Mouse (Mus musculus) ES-CJ7 (cell line): ENCODE results near the gene Gm21304.
"Not testable (repeated sequence)": the region's sequence is repeated elsewhere in the genome, so short reads cannot be mapped to it uniquely, and the experiment has no call there.

Experiments
- DNase-seq: peaks from one replicate; pipeline ENCODE4 v3.0.0; 2011; ENCODE audit warnings: low read depth, low spot score

Gm21304 gene

DNA sequence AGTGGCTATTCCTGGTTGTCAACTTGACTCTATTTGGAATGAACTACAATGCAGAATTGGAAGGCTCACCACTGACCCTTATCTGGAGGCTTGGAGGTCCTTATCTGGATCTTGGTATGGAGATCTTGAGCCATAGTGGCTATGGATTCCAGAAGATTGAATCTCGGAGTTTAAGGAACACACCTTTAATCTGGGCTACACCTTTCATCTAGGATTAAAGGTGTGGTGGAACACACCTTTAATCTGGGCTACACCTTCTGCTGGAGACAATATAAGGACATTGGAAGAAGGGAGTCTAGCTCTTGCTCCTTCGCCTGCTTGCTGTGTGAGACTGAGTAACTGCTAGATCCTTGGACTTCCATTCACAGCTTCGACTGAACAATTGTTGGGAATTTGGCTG lies at the start of gene Gm21304:
Gene Gm21304, plus strand, starts transcription at position 301 of the 400 bp plus-strand sequence.
- not testable (repeated sequence) for DNase-seq

GRCm38 (mm10) chr10:104142687-104143086 lies 25.6 kb upstream of the Gm21304 start, which contains the start of gene Gm21293:
TSS of gene Gm21293 (plus strand) at chr10:104142987.
- DNase-seq: not testable (repeated sequence)

DNA sequence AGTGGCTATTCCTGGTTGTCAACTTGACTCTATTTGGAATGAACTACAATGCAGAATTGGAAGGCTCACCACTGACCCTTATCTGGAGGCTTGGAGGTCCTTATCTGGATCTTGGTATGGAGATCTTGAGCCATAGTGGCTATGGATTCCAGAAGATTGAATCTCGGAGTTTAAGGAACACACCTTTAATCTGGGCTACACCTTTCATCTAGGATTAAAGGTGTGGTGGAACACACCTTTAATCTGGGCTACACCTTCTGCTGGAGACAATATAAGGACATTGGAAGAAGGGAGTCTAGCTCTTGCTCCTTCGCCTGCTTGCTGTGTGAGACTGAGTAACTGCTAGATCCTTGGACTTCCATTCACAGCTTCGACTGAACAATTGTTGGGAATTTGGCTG lies 17.1 kb upstream of the Gm21304 start, which contains the start of gene Gm6763:
Gene Gm6763, plus strand, starts transcription at position 301 of the 400 bp plus-strand sequence.
- not testable (repeated sequence) for DNase-seq

GRCm38 (mm10) chr10:104159706-104160105 lies 8.6 kb upstream of the Gm21304 start, which contains the start of gene Gm8764:
TSS of gene Gm8764 (plus strand) at chr10:104160006.
- DNase-seq: not testable (repeated sequence)

- DNase-seq: not testable (repeated sequence)
These were observed 8.4 kb downstream of the Gm21304 start, which contains the start of gene Gm21312 for GRCm38 (mm10) chr10:104176724-104177123. TSS of gene Gm21312 (plus strand) at chr10:104177024.

DNA sequence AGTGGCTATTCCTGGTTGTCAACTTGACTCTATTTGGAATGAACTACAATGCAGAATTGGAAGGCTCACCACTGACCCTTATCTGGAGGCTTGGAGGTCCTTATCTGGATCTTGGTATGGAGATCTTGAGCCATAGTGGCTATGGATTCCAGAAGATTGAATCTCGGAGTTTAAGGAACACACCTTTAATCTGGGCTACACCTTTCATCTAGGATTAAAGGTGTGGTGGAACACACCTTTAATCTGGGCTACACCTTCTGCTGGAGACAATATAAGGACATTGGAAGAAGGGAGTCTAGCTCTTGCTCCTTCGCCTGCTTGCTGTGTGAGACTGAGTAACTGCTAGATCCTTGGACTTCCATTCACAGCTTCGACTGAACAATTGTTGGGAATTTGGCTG lies 16.9 kb downstream of the Gm21304 start, which contains the start of gene Gm20765:
Gene Gm20765, plus strand, starts transcription at position 301 of the 400 bp plus-strand sequence.
- not testable (repeated sequence) for DNase-seq

GRCm38 (mm10) chr10:104193742-104194141 lies 25.4 kb downstream of the Gm21304 start, which contains the start of gene Gm4340:
TSS of gene Gm4340 (plus strand) at chr10:104194042.
- not testable (repeated sequence) for DNase-seq

DNA sequence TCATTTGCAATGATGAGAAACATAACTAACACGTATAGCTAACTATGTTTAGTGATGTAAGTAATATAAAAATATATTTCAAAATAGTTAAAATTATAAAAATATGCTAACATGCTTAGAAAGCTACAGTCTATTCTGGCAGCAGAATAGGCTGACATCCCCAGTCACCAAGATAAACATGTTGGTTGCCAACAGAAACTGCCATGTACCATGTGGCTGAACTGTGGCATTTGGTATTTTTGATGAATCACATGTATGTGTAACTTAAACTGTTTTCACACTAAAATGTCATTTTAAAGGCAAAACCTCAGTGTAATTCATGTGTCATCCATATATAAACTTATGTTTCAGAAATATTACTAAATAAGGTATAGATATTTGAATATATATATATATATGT lies 41.3 kb downstream of the Gm21304 start:
- DNase-seq: no peak

DNA sequence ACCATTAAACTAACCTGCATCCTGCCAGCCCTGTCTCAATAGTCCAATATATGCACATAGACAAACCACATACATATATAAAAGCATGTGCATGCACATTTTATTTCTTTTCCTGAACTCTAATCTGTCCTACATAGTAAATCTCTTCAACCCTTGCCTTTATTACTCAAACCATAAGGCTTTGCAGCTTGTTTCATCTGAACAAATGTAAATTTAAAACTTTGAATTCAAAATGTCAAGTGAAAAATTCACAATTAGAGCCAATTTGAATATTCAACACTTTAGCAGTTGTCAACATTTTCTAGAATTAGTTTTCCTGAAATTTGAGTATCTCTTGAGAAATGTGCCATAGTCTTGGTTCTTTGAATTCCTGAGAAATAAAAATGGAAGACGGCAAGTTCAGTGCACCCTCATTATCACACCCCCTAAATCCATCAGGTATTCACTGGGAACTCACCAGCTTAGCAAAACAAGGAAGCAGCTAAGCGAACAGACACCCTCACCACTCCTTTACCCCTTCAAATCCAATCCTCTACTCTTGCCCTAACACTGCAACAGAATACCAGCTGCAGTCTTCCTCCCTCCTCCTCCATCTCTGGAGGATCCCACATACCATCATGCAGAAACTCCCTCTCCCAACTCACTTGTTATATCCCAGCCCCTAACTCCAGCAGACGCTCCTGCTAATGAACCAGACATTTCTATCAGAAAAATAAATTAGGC lies 42.1 kb downstream of the Gm21304 start:
- no peak for DNase-seq

DNA sequence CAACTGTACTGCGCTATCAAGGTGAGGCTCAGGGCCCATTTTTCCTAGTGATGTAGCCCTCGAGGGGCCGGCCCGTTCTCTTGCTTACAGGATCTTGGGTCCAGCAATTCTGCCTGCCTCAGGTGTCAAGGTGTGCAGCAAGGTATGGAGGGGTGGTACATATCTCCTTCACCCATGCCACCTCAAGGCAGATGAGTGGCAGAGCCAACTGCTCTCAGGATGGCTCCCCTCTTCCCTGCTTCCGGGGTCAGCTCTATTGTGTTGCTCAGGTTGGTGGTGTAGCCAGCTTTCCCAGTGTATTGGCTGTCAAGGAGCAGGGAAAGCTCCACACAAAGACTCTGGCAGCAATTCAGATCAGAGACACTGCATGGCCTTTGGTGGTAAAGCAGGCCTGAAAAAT lies 46.2 kb downstream of the Gm21304 start:
- DNase-seq: no peak
